Mouse (Mus musculus): Measurements from ENCODE around the gene Cactin. TPM values are rescaled to one million over a fixed set of nuclear protein-coding genes. Genes with fewer than 3 reads are reported as not detected.

The Cactin gene
- polyA plus RNA-seq, 1 experiment from 2014 or later = 15.0 TPM

GRCm38 (mm10) chr10:81332277-81332676, 11.4 kb downstream of the Cactin start:
- H3K4me2 ChIP-seq (replicated peaks; ENCODE audit: low read depth) = 0 out of 2 replicates have a peak overlapping the region, but pooled peaks have one; percentile 24
- H3K4me3 ChIP-seq (ENCODE audit: low read depth, low read length) = peak overlapping the region; percentile 5; the same call in 1 of the 2 replicates
- ATAC-seq = no peak
- peaks cover 14% of the 10 kb centered on the region for H3K27me3 ChIP-seq (replicated peaks; ENCODE audit: control insufficient read depth, insufficient read depth, low read length)
- H3K9me3 ChIP-seq (ENCODE audit: control insufficient read depth) = no peaks in the 10 kb centered on the region
- H3K9ac ChIP-seq (ENCODE audit: low read depth, low read length) = no peak overlapping the region
- TF ChIP-seq CTCF (IDR thresholded peaks at IDR 0.05; ENCODE audit: low read depth) = no peak
- no peaks in the 10 kb centered on the region for H3K36me3 ChIP-seq (ENCODE audit: control insufficient read depth, insufficient read depth)
- H3K4me1 ChIP-seq (replicated peaks; ENCODE audit: control insufficient read depth, insufficient read depth, low read length) = peaks cover 12% of the 10 kb centered on the region; the same call in 1 of the 2 replicates
- no peak overlapping the region for H3K27ac ChIP-seq (ENCODE audit: low read depth, low read length)
- 37% methylated on average over 29 of the region's 29 CpGs for WGBS

GRCm38 (mm10) chr10:81334324-81334723, 13.4 kb downstream of the Cactin start:
- Histone ChIP-seq H3K27ac (ENCODE audit: low read depth, low read length) (no peak overlapping the region), H3K4me3 (ENCODE audit: low read depth, low read length) (no peak overlapping the region), H3K27me3 (replicated peaks; ENCODE audit: control insufficient read depth, insufficient read depth, low read length) (peaks cover 14% of the 10 kb centered on the region), H3K4me2 (replicated peaks; ENCODE audit: low read depth) (no peak overlapping the region), H3K9ac (ENCODE audit: low read depth, low read length) (no peak overlapping the region), H3K36me3 (ENCODE audit: control insufficient read depth, insufficient read depth) (no peaks in the 10 kb centered on the region), H3K4me1 (replicated peaks; ENCODE audit: control insufficient read depth, insufficient read depth, low read length) (0 out of 2 replicates have a peak, but pooled peaks cover 5% of the 10 kb centered on the region), H3K9me3 (ENCODE audit: control insufficient read depth) (no peaks in the 10 kb centered on the region)
- TF ChIP-seq CTCF (IDR thresholded peaks at IDR 0.05; ENCODE audit: low read depth) = no peak
- no peak for ATAC-seq
- 80% methylated on average over 11 of the region's 11 CpGs for WGBS

GRCm38 (mm10) chr10:81335393-81336340, 14.8 kb downstream of the Cactin start:
- Histone ChIP-seq H3K4me2 (replicated peaks; ENCODE audit: low read depth) (no peak overlapping the region), H3K27me3 (replicated peaks; ENCODE audit: control insufficient read depth, insufficient read depth, low read length) (peaks cover 14% of the 10 kb centered on the region), H3K36me3 (ENCODE audit: control insufficient read depth, insufficient read depth) (no peaks in the 10 kb centered on the region), H3K4me3 (ENCODE audit: low read depth, low read length) (no peak overlapping the region), H3K27ac (ENCODE audit: low read depth, low read length) (peak overlapping the region; percentile 28; the same call in 1 of the 2 replicates), H3K9me3 (ENCODE audit: control insufficient read depth) (no peaks in the 10 kb centered on the region), H3K9ac (ENCODE audit: low read depth, low read length) (no peak overlapping the region), H3K4me1 (replicated peaks; ENCODE audit: control insufficient read depth, insufficient read depth, low read length) (0 out of 2 replicates have a peak, but pooled peaks cover under 1% of the 10 kb centered on the region)
- TF ChIP-seq CTCF (IDR thresholded peaks at IDR 0.05; ENCODE audit: low read depth) = peak; percentile 40
- WGBS = 53% methylated on average over 18 of the region's 19 CpGs
- no peak; the same call in 1 of the 2 replicates for ATAC-seq

- H3K36me3 ChIP-seq (ENCODE audit: control insufficient read depth, insufficient read depth) = no peaks in the 10 kb centered on the region
- H3K4me3 ChIP-seq (ENCODE audit: low read depth, low read length) = no peak overlapping the region
- peaks cover 14% of the 10 kb centered on the region for H3K27me3 ChIP-seq (replicated peaks; ENCODE audit: control insufficient read depth, insufficient read depth, low read length)
- no peak for ATAC-seq
- H3K27ac ChIP-seq (ENCODE audit: low read depth, low read length) = no peak overlapping the region; the same call in 1 of the 2 replicates
- 0 out of 2 replicates have a peak, but pooled peaks cover 2% of the 10 kb centered on the region for H3K4me1 ChIP-seq (replicated peaks; ENCODE audit: control insufficient read depth, insufficient read depth, low read length)
- H3K9me3 ChIP-seq (ENCODE audit: control insufficient read depth) = no peaks in the 10 kb centered on the region
- no peak overlapping the region for H3K4me2 ChIP-seq (replicated peaks; ENCODE audit: low read depth)
- no peak for TF ChIP-seq CTCF (IDR thresholded peaks at IDR 0.05; ENCODE audit: low read depth)
- H3K9ac ChIP-seq (ENCODE audit: low read depth, low read length) = no peak overlapping the region
- WGBS = 90% methylated on average over 4 of the region's 4 CpGs
These were observed 15.7 kb downstream of the Cactin start for GRCm38 (mm10) chr10:81336558-81336957.

- H3K4me2 ChIP-seq (replicated peaks; ENCODE audit: low read depth) = no peak overlapping the region
- no peaks in the 10 kb centered on the region for H3K36me3 ChIP-seq (ENCODE audit: control insufficient read depth, insufficient read depth)
- 41% methylated on average over 17 of the region's 17 CpGs for WGBS
- peaks cover 14% of the 10 kb centered on the region for H3K27me3 ChIP-seq (replicated peaks; ENCODE audit: control insufficient read depth, insufficient read depth, low read length)
- H3K27ac ChIP-seq (ENCODE audit: low read depth, low read length) = no peak overlapping the region
- no peak for ATAC-seq
- H3K9ac ChIP-seq (ENCODE audit: low read depth, low read length) = no peak overlapping the region
- H3K9me3 ChIP-seq (ENCODE audit: control insufficient read depth) = no peaks in the 10 kb centered on the region
- 0 out of 2 replicates have a peak, but pooled peaks cover 2% of the 10 kb centered on the region for H3K4me1 ChIP-seq (replicated peaks; ENCODE audit: control insufficient read depth, insufficient read depth, low read length)
- no peak for TF ChIP-seq CTCF (IDR thresholded peaks at IDR 0.05; ENCODE audit: low read depth)
- no peak overlapping the region for H3K4me3 ChIP-seq (ENCODE audit: low read depth, low read length)
These were observed 19.8 kb downstream of the Cactin start for GRCm38 (mm10) chr10:81340551-81341332.
